Mouse (Mus musculus) MN1 (cell line): Measurements from ENCODE around the gene Egf.

Experiments used
- DNase-seq: peaks from one replicate; pipeline ENCODE4 v3.0.0-alpha.2; 2016; ENCODE audit warnings: low spot score

Egf gene

DNA sequence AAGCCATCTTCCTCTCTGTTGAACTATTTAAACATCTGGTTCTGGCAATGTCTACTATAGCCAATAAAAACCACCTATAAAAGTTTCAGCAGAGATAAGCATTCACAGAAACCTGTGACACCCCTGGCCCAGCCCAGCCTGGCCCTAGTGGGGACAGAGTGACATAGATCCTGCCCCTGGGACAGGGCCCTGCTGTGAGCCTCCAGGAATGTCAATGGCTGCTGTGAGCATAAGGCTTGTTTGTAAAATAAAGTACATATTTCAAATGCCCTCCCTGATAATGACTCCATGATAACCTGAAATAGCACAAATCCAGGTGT is 104.9 kb downstream of the Egf start:
- DNase-seq = no peak

DNA sequence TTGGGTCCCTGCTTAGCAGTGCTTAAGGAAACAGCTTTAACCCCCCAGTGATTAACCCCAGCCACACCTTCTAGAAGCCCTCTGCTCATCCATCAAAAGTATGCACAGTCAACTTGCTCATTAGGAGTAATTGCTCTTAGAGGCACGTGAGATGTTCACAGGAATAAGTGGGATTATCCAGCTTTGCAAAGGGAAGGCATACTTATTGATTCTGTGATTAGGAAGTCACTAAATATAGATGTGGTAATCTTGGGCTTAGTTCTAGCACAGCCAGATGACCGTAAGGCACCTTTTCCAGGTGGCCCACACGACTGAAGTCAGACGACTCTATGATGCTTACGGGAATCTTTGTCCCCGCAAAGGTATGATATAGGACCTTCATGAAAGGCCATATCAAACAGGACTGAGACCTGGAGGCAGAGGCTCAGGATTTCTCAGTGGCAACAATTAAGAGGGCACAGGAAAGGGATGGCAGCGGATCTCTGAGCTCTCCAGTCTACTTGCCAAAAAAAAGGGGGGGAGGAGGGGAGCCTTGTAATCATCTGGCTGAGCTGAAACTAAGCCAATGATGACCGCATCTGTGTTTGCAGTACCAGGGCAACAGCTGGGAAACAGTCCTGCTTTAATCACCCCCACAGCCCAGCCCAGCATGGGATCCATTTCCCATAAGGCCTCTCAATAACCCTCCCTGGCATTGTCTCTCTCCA is 105.4 kb downstream of the Egf start:
- DNase-seq = peak; percentile 76

DNA sequence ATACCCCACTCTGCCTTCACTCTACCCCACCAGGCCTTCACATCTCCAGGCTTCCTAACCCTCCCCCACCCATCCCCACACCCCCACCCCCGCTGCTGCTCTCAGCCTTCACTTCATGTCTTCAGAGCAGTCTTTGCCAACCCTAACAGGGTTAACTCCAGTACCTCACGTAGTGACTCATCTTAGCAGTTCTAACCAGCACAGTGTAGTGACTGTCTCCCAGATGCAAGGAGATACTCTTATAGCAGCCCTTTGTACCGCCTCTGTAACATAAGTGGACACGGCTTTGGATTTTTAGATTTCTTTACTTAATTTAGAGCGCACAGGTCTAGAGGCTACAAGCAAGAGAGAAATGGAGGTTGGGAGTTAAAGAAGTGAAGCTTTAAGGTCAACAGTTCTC is 106.5 kb downstream of the Egf start:
- DNase-seq = no peak

DNA sequence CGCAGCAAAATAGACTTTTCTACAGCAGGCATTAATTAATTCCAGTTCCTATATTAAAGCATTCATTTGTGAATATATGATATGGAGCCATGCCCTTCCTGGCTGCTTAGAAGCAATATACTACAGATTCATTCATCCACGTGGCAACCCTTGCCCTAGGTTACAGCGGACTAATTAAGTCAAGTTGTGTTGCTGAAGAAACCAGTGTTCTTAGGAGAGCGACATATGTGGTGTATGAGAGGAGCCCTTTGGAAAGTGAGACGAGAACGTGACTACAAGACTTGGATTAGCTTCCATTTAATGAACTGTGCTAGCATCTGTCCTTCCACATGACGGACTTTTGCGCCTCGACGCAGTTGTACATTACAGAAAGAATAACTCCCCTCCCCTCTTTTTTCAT is 107.8 kb downstream of the Egf start:
- DNase-seq = no peak

DNA sequence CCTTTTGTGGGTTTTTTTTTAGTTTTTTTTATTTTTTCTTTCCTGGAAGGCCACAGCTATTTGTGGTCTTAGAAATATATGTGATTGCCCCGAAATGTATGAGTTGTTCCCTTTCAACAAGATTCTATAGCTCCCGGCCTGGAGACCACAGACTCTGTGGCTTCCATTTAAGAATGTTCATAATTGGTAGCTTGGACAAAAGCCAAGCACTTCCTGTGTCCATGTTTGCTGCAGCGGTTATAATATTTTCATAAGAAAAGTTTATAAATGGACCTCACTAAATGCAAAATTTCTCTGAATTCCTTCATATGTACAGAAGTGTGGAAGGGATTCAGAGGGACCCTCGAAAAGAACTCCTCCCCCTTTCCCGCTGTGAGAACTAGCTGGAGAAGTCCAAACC is 108.3 kb downstream of the Egf start:
- no peak for DNase-seq

DNA sequence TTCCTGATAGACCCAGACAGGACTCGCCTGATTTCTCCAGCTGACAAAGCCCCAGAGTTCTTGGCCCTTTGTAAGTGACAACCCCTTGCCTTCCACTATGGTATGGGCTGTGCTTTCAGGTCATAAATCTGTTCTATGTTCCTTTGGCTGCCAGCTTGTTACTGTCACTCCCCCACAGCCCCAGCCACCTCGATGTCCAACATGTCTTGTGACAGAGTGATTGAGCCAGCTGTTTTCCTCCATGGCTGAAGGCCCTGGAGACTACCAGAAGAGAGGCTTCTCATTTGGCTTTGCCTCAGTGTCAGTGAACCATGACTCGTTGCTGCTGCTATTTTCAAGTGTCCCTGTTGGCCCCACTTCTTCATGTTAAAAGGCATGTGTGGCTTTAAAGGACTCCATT is 109.7 kb downstream of the Egf start:
- DNase-seq = no peak

DNA sequence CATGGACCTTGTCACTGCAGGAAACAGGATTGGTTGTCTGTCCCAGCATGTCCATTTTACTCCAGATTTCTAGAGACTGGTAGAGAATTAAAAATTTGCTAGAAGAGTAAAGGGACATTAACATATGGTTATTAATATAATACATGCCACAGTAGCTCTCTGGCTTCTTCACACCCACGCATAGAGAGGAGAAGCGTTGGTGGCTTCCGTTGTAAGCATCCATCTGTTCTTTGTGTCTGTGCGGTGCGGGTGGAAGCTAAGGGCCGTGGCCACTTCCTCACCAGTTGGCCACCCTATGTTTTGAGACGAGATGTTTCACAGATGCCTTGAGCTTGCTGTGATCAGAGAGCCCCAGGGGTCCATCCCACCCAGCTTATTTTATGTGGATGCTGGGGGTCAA is 113.5 kb downstream of the Egf start:
- no peak for DNase-seq

DNA sequence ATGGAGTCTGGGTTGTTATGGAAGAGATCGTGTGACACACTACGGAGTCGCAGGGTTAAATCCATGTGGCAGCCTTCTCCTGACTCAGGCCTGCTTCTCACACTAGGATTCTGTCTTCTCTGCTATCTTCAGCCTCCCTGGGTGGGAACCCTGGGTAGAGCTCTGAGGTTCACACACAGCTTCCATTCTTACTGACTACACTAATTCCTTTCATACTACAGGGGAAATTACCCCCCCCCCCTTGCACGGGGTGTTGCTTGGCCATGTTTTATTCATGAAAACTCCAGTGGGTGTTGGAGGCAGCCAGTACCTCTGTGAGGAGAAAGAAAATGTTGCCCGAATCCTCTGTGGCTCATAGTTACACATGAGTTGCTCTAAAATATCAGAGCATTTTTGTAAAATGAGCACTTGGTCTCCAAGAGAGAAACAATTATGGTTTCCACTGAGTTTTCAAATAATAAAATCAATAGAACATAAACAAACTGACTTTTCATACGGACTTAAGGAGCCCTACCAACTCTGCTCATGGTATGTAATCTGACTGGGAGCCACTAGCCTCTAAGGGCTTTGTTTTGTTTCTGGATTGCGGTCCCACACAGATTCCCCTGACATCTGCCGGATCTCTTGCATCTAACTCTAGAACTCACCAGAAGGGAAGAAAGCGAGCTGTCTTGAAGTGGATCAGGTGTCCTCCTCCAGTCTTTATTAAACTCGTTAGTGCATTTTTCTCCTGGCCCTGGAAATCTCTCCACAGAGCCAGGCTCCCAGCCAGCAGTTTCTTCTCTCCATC is 114.7 kb downstream of the Egf start:
- no peak for DNase-seq

DNA sequence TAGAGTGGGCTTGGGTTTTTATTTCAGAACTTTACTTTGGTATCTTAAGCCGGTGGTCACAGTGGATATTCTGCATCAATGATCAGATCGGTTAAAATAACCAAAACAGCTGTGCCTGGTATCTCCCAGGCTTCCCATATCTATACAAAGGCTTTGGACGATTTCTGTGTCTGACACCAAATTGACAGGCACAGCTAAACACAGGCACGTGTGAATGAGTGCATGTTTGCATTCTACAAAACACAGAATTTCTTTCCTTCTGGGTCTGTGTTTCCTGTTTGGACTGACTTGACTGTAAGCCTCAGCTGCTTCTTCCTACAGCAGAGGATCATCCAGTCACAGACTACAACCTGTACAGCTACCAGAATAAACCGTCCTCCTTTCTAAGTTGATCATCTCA is 115.4 kb downstream of the Egf start:
- DNase-seq = no peak

DNA sequence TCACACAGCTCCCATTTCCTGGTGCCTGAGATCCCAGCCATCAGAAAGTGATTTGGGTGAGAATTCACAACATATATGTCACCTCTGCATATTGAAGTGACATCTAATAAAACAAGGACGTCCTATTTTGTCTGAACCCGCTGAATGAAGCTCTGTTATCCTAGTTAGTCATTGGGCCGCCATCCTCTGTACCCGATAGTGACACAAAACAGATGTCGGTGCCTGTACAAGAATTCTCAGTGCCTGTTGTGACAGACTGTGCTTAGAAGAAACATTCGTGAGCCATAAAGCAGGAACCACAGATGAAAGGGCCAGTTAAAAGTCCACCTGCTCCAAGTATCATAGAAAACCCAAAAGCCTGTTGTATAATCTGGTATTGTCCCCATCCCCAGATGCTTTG is 117.7 kb downstream of the Egf start:
- no peak for DNase-seq

DNA sequence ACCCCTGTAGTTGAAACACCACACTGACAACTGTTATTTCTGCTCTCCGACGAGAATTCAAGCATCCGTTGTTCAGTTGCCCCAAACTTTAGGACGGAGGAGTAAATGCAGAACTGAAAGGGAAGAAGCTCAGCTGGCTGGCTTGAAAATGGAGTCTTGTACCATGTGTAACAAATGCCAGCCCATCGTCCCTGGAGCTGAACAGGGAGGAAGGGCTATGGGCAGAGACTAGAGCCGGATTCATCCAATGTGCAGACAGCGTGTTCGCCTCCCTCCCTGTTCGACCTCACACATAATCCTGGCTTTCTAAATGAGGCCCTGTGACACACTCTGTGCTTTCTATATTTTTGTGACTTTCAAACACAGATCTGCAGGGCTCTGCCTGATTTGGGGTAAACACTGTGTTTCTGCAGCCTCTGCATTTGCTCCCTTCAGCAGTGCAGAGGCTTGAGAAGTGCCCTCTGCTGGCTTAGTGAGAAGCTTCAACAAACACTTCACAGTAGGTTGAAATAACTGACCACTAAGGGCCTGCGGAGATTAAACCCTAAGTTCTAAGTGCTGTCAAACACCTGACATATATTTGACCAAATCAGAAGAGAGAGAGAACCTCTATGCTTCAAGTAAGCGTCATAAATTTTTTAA is 120.7 kb downstream of the Egf start:
- no peak for DNase-seq

DNA sequence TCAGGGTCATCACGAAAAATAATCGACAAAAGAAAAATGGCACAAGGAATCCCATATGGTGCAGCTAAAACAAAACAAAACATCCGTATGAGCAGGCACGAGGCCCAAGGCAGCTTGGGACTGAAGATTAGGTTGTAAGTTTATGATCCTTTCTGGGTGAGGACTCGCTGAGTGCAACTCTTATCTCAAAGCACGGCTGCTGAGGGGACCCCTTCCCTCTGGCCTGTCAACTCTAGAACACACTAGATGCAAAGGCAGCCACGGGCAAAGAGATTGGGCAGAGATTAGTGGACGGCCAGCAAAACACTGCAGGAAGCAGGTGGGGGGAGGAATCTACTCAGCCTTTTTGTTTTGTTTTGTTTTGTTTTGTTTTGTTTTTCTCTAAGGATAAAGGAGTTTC is 121.6 kb downstream of the Egf start:
- no peak for DNase-seq

DNA sequence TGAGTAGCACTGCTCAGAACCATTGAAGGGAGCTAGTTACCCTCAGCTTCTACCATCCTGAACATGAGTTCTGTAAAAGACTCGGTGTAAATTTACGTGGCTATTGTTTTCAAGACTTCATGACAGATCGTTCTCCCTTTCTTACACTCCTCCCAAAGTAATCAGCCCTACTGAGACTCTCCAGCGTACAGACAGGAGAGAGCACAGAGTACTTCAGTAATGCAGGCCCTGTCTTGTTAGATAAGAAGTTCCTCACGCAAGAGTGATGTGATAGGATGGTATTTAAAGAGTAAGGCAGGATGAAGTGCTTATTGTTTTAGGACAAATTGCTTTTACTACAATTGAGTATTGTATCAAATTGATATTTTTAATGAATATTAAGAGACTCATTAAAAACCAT is 123.3 kb downstream of the Egf start:
- no peak for DNase-seq

DNA sequence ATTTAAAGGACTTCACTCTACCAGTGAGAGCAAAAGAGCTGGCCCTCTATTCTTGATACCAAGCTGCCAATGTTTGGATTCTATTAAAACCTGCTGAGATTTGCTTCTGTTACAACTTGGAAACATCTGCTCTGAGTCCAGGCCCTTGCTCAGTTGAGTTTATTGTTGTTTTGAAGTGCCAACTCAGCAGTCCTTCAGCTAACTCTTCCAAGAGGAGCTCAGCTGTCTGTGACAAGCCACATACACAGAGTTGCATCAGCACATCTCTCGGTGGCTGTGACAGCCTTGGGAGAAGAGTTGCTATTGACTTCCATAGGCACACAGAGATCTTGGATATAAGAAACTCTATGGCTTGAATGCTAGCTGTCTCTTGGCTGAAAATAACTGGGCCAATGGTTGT is 124.1 kb downstream of the Egf start:
- DNase-seq = no peak
